Mouse (Mus musculus): ENCODE measurements around the gene Dab2ip.

DNA sequence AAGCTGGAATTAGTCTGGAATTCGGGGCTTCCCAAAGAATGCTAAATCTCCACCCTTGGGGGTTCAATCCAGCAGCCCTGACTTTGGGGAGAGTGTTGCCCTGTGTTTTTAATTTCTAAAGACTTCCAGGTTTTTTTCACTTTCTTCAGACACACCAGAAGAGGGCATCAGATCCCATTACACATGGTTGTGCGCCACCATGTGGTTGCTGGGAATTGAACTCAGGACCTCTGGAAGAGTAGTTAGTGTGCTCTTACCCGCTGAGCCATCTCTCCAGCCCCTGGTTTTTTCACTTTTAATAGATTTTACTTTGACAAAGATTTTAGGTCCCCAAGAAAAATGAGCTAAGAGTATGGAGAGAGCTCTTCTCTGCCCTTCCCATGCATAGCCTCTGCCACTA lies 43.6 kb downstream of the Dab2ip start:
- TF ChIP-seq CTCF (IDR thresholded peaks at IDR 0.05; ENCODE audit: low read depth, low read length) (no peak), POLR2A (IDR thresholded peaks at IDR 0.05; ENCODE audit: borderline replicate concordance, low read depth, low read length) (no peak)
